Mouse (Mus musculus): ENCODE measurements around the gene Acbd3. TPM values are rescaled to one million over a fixed set of nuclear protein-coding genes. Genes with fewer than 3 reads are reported as not detected.
A peak's percentile ranks its signal among the peaks of the same experiment; 100 is the strongest.

The Acbd3 gene
- polyA plus RNA-seq, 1 experiment from 2014 or later: 28.0 TPM

DNA sequence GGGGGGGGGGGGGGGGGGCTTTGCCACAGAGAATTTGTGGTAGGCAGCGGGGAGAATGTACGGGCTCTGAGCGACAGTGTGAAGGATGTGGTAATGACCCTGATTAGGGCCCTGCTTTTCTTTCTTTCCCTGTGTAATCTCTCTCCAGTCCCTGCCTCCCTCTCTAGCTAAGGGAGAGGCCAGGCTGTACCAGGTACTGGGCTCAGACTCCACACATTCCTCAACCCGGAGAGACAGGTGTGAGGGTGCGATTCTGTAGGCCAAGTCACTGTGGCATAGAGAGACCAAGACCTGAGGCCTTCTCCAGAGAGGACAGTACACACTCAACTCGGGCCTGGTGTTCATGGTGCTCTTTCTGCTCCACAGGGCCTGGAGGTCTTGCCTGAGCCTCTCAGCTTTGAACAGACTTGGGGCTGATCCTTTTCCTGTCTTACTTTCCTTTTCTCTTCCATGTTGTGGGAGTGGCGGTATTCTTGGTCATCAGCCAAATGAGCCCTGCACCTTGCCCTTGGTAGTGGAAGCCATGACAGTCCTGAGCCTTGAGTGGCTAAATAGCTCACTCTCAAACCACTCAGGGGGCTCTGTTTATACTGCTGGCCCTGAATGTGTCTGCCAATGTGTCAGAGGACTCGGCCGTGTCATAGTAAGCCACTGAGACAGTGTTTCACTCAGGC lies 57.2 kb downstream of the Acbd3 start:
- WGBS: 43% methylated on average over 7 of the region's 9 CpGs
- no peaks in the 10 kb centered on the region for H3K9me3 ChIP-seq (ENCODE audit: control insufficient read depth, low read length)
- peak; percentile 48; the same call in 1 of the 2 replicates for ATAC-seq (ENCODE audit: low FRiP score, low TSS enrichment)
- peaks cover 11% of the 10 kb centered on the region; the same call in 1 of the 2 replicates for H3K4me1 ChIP-seq (ENCODE audit: control insufficient read depth, insufficient read depth, low read length)
- peak overlapping the region; percentile 60; the same call in 1 of the 2 replicates for H3K27ac ChIP-seq (ENCODE audit: low read depth, low read length)
- no peak overlapping the region for H3K4me2 ChIP-seq (replicated peaks; ENCODE audit: low read depth, low read length)
- H3K4me3 ChIP-seq (ENCODE audit: low read length): no peak overlapping the region
- H3K9ac ChIP-seq (ENCODE audit: low read depth, low read length): no peak overlapping the region
- H3K27me3 ChIP-seq (ENCODE audit: control insufficient read depth, insufficient read depth, low read length): no peaks in the 10 kb centered on the region
- H3K36me3 ChIP-seq (ENCODE audit: control insufficient read depth, insufficient read depth, low read length): no peaks in the 10 kb centered on the region

DNA sequence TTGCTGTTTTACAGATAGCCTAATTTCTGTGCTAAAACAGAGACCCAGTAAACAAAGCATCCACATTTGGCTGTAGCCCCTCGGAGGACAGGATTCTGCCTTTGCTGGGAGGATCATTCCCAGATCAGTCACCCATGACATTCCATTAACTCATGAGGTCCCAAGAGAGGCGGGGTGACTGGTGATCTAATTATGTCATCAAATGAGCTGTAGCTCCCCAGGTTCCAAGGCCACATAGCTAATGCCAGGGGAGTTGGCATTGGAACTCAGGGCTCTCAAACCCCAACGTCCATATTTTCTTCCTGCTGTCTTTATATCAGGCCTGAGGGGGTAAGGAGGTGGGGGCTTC lies 57.7 kb downstream of the Acbd3 start:
- Histone ChIP-seq H3K9ac (ENCODE audit: low read depth, low read length) (no peak overlapping the region), H3K4me3 (ENCODE audit: low read length) (no peak overlapping the region), H3K4me2 (replicated peaks; ENCODE audit: low read depth, low read length) (no peak overlapping the region), H3K4me1 (ENCODE audit: control insufficient read depth, insufficient read depth, low read length) (peaks cover 11% of the 10 kb centered on the region; the same call in 1 of the 2 replicates), H3K36me3 (ENCODE audit: control insufficient read depth, insufficient read depth, low read length) (no peaks in the 10 kb centered on the region), H3K27me3 (ENCODE audit: control insufficient read depth, insufficient read depth, low read length) (no peaks in the 10 kb centered on the region), H3K27ac (ENCODE audit: low read depth, low read length) (peak overlapping the region; percentile 60; the same call in 1 of the 2 replicates), H3K9me3 (ENCODE audit: control insufficient read depth, low read length) (no peaks in the 10 kb centered on the region)
- 20% methylated on average over 3 of the region's 3 CpGs for WGBS
- ATAC-seq (ENCODE audit: low FRiP score, low TSS enrichment): peak; percentile 51; the same call in 1 of the 2 replicates

- 80% methylated on average over 14 of the region's 14 CpGs for WGBS
- H3K27ac ChIP-seq (ENCODE audit: low read depth, low read length): no peak overlapping the region
- H3K9ac ChIP-seq (ENCODE audit: low read depth, low read length): no peak overlapping the region
- H3K4me1 ChIP-seq (ENCODE audit: control insufficient read depth, insufficient read depth, low read length): peaks cover 5% of the 10 kb centered on the region; the same call in 1 of the 2 replicates
- no peak for ATAC-seq (ENCODE audit: low FRiP score, low TSS enrichment)
- no peak overlapping the region for H3K4me2 ChIP-seq (replicated peaks; ENCODE audit: low read depth, low read length)
- H3K36me3 ChIP-seq (ENCODE audit: control insufficient read depth, insufficient read depth, low read length): no peaks in the 10 kb centered on the region
- no peaks in the 10 kb centered on the region for H3K27me3 ChIP-seq (ENCODE audit: control insufficient read depth, insufficient read depth, low read length)
- H3K9me3 ChIP-seq (ENCODE audit: control insufficient read depth, low read length): no peaks in the 10 kb centered on the region
- H3K4me3 ChIP-seq (ENCODE audit: low read length): no peak overlapping the region
Measured at GRCm38 (mm10) chr1:180791821-180792480, 66.1 kb downstream of the Acbd3 start.

DNA sequence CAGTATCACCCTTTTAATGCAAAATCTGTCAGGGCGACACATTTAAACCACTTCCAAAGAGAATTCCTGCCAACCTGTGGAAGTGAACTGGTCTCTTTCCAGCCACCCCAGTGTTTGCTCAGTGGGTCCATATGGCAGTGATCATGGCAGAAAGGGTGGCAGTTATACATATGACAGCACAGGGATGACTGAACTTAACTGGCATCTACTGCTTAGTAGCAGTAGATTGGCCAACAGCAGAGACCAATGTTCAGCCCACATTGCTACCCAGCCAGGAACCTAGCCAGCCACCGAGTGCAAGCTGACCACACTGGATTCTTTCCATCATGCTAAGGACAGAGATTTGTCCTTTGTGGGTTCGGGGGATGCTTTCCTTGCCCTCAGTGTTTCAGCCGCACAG lies 67.0 kb downstream of the Acbd3 start:
- peaks cover 5% of the 10 kb centered on the region; the same call in 1 of the 2 replicates for H3K4me1 ChIP-seq (ENCODE audit: control insufficient read depth, insufficient read depth, low read length)
- H3K4me2 ChIP-seq (replicated peaks; ENCODE audit: low read depth, low read length): no peak overlapping the region
- H3K27me3 ChIP-seq (ENCODE audit: control insufficient read depth, insufficient read depth, low read length): no peaks in the 10 kb centered on the region
- H3K9me3 ChIP-seq (ENCODE audit: control insufficient read depth, low read length): no peaks in the 10 kb centered on the region
- no peaks in the 10 kb centered on the region for H3K36me3 ChIP-seq (ENCODE audit: control insufficient read depth, insufficient read depth, low read length)
- ATAC-seq (ENCODE audit: low FRiP score, low TSS enrichment): no peak
- H3K27ac ChIP-seq (ENCODE audit: low read depth, low read length): no peak overlapping the region
- 87% methylated on average over 4 of the region's 4 CpGs for WGBS
- no peak overlapping the region for H3K4me3 ChIP-seq (ENCODE audit: low read length)
- no peak overlapping the region for H3K9ac ChIP-seq (ENCODE audit: low read depth, low read length)

DNA sequence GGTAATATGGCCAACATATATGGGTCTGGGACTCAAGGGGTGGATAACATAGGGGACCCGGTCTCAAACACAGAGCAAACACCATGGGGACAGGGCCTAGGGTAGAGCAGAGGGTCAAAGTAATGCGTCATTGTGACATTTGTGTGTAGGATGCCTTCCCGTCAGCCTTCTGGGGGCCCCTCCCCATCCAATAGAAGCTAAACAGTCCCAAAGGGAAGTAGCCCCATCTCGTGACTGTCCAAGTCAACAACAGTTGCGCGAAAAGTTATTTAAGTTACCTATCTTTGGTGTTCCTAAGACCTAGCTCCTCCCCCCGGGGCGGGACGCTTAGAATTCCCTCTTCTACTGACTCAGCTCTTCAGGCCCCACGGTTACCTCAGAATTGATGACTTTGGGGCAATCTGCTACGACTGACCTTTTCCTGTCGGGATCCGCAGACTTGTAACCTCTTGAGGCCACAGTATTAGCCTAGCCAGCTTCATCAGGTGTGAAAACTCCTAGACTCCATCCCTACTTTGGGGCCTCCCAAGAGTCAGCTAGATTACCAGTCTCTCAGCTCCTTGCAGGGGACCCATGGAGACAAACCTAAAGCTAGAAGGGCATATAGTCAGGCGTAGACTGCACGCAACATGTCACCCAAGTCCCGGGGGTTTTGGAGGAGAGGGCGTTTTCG lies 67.7 kb downstream of the Acbd3 start:
- Histone ChIP-seq H3K36me3 (ENCODE audit: control insufficient read depth, insufficient read depth, low read length) (no peaks in the 10 kb centered on the region), H3K4me3 (ENCODE audit: low read length) (peak overlapping the region; percentile 27), H3K27me3 (ENCODE audit: control insufficient read depth, insufficient read depth, low read length) (no peaks in the 10 kb centered on the region), H3K27ac (ENCODE audit: low read depth, low read length) (no peak overlapping the region; the same call in 1 of the 2 replicates), H3K4me2 (replicated peaks; ENCODE audit: low read depth, low read length) (peak overlapping the region; percentile 62), H3K4me1 (ENCODE audit: control insufficient read depth, insufficient read depth, low read length) (peaks cover 5% of the 10 kb centered on the region; the same call in 1 of the 2 replicates), H3K9me3 (ENCODE audit: control insufficient read depth, low read length) (no peaks in the 10 kb centered on the region), H3K9ac (ENCODE audit: low read depth, low read length) (peak overlapping the region; percentile 8; the same call in 1 of the 2 replicates)
- WGBS: 6% methylated on average over 18 of the region's 18 CpGs
- peak; percentile 63 for ATAC-seq (ENCODE audit: low FRiP score, low TSS enrichment)

DNA sequence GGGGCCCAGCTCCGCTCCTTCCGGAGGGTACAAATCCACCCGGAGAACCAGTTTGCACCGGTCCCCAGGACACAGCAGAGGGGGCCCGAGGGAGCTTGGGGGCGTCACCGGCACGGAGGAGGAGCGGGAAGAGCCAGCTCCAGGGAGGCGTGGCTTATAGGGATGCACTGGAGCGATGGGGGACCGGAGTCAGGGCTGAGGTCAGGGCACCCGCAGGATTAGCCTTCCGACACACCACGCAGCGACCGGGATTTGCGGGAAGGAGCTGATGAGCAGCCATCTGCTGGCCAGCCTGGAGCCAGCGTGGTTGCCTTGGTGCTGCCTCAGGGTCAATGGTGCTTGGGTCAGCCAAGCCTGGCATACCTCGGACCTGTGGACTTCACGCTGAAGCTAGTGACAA lies 68.3 kb downstream of the Acbd3 start:
- peak overlapping the region; percentile 27 for H3K4me3 ChIP-seq (ENCODE audit: low read length)
- H3K9me3 ChIP-seq (ENCODE audit: control insufficient read depth, low read length): no peaks in the 10 kb centered on the region
- ATAC-seq (ENCODE audit: low FRiP score, low TSS enrichment): peak; percentile 88
- WGBS: under 1% methylated on average over 21 of the region's 21 CpGs
- H3K4me2 ChIP-seq (replicated peaks; ENCODE audit: low read depth, low read length): peak overlapping the region; percentile 62
- peak overlapping the region; percentile 8; the same call in 1 of the 2 replicates for H3K9ac ChIP-seq (ENCODE audit: low read depth, low read length)
- peaks cover 5% of the 10 kb centered on the region; the same call in 1 of the 2 replicates for H3K4me1 ChIP-seq (ENCODE audit: control insufficient read depth, insufficient read depth, low read length)
- H3K27me3 ChIP-seq (ENCODE audit: control insufficient read depth, insufficient read depth, low read length): no peaks in the 10 kb centered on the region
- no peaks in the 10 kb centered on the region for H3K36me3 ChIP-seq (ENCODE audit: control insufficient read depth, insufficient read depth, low read length)
- no peak overlapping the region for H3K27ac ChIP-seq (ENCODE audit: low read depth, low read length)

GRCm38 (mm10) chr1:180798660-180799059 lies 72.8 kb downstream of the Acbd3 start:
- Histone ChIP-seq H3K4me3 (ENCODE audit: low read length) (no peak overlapping the region), H3K4me2 (replicated peaks; ENCODE audit: low read depth, low read length) (no peak overlapping the region), H3K36me3 (ENCODE audit: control insufficient read depth, insufficient read depth, low read length) (peaks cover 23% of the 10 kb centered on the region), H3K9me3 (ENCODE audit: control insufficient read depth, low read length) (no peaks in the 10 kb centered on the region), H3K4me1 (ENCODE audit: control insufficient read depth, insufficient read depth, low read length) (peaks cover 2% of the 10 kb centered on the region; the same call in 1 of the 2 replicates), H3K27ac (ENCODE audit: low read depth, low read length) (no peak overlapping the region), H3K9ac (ENCODE audit: low read depth, low read length) (no peak overlapping the region), H3K27me3 (ENCODE audit: control insufficient read depth, insufficient read depth, low read length) (no peaks in the 10 kb centered on the region)
- ATAC-seq (ENCODE audit: low FRiP score, low TSS enrichment): no peak
- 94% methylated on average over 5 of the region's 5 CpGs for WGBS

DNA sequence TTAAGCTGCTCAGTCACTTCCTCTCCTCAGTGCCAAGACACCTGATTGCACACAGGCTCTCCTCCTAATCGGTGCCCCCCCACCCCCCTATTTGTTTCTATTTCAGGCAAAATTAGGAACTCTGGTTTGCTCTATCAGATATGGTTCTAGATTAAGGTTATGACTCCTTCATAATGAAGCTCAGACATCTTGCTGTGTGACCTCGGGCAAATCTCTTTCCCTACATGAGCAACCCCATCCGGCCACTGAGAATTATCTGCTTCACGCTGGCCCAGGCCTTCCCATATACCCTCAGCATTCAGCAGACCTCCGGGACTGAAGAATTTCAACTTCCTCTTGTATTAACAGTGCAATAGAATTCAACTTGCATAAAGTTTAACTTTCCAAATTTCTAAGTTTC lies 73.4 kb downstream of the Acbd3 start:
- Histone ChIP-seq H3K36me3 (ENCODE audit: control insufficient read depth, insufficient read depth, low read length) (peaks cover 29% of the 10 kb centered on the region), H3K4me3 (ENCODE audit: low read length) (no peak overlapping the region), H3K27me3 (ENCODE audit: control insufficient read depth, insufficient read depth, low read length) (no peaks in the 10 kb centered on the region), H3K9ac (ENCODE audit: low read depth, low read length) (no peak overlapping the region), H3K27ac (ENCODE audit: low read depth, low read length) (no peak overlapping the region), H3K9me3 (ENCODE audit: control insufficient read depth, low read length) (no peaks in the 10 kb centered on the region), H3K4me2 (replicated peaks; ENCODE audit: low read depth, low read length) (no peak overlapping the region), H3K4me1 (ENCODE audit: control insufficient read depth, insufficient read depth, low read length) (no peaks in the 10 kb centered on the region; the same call in 1 of the 2 replicates)
- WGBS: 87% methylated on average over 5 of the region's 5 CpGs
- no peak for ATAC-seq (ENCODE audit: low FRiP score, low TSS enrichment)

Measured in kidney, embryonic 14.5 days (tissue).